Mouse (Mus musculus) lung, postnatal 0 days (tissue): ENCODE measurements around the gene Prrt1.

Source experiments
- CTCF ChIP-seq: IDR thresholded peaks from 2 replicates; pipeline ENCODE4 v1.5.1; 2016; ENCODE audit warnings: antibody characterized with exemption, mild to moderate bottlenecking
- EP300 ChIP-seq: IDR thresholded peaks from 2 replicates; pipeline ENCODE4 v1.6.1; 2016; ENCODE audit warnings: antibody characterized with exemption, mild to moderate bottlenecking, control low read depth

GRCm38 (mm10) chr17:34613054-34613645 is 16.2 kb upstream of the Prrt1 start:
- TF ChIP-seq CTCF (no peak), EP300 (no peak)
